Mouse (Mus musculus) testis, postnatal 14 days (tissue): ENCODE data around the gene Gpr108.

Experiments used
- DNase-seq: peaks from one replicate; pipeline ENCODE4 v3.0.0; 2021; ENCODE audit warnings: low spot score

The Gpr108 gene

GRCm38 (mm10) chr17:57245311-57245929, 2.8 kb downstream of the Gpr108 start:
- DNase-seq: no peak

GRCm38 (mm10) chr17:57243650-57244370, 4.4 kb downstream of the Gpr108 start:
- DNase-seq: no peak

GRCm38 (mm10) chr17:57237181-57237580, 11.1 kb downstream of the Gpr108 start:
- DNase-seq: no peak

- no peak for DNase-seq
Observed at GRCm38 (mm10) chr17:57235803-57236202, 12.4 kb downstream of the Gpr108 start.

GRCm38 (mm10) chr17:57234254-57234928, 13.9 kb downstream of the Gpr108 start:
- no peak for DNase-seq

- no peak for DNase-seq
Observed at GRCm38 (mm10) chr17:57233038-57233437, 15.2 kb downstream of the Gpr108 start.

- no peak for DNase-seq
Observed at GRCm38 (mm10) chr17:57232200-57232599, 16.0 kb downstream of the Gpr108 start.

- no peak for DNase-seq
Observed at GRCm38 (mm10) chr17:57231321-57231771, 16.9 kb downstream of the Gpr108 start.

GRCm38 (mm10) chr17:57230728-57231125, 17.5 kb downstream of the Gpr108 start:
- DNase-seq: no peak

GRCm38 (mm10) chr17:57229851-57230727, 18.2 kb downstream of the Gpr108 start:
- no peak for DNase-seq

GRCm38 (mm10) chr17:57228873-57229272, 19.4 kb downstream of the Gpr108 start:
- DNase-seq: no peak

GRCm38 (mm10) chr17:57228014-57228413, 20.2 kb downstream of the Gpr108 start, which contains the start of gene C3:
TSS of gene C3 (minus strand) at chr17:57228136.
- no peak for DNase-seq

GRCm38 (mm10) chr17:57227468-57227867, 20.8 kb downstream of the Gpr108 start:
- DNase-seq: no peak

- no peak for DNase-seq
Observed at GRCm38 (mm10) chr17:57223313-57223712, 24.9 kb downstream of the Gpr108 start.

GRCm38 (mm10) chr17:57221911-57222310, 26.3 kb downstream of the Gpr108 start:
- no peak for DNase-seq

- DNase-seq: no peak
Observed at GRCm38 (mm10) chr17:57219884-57220207, 28.4 kb downstream of the Gpr108 start.

- no peak for DNase-seq
Observed at GRCm38 (mm10) chr17:57219167-57219883, 28.9 kb downstream of the Gpr108 start.

GRCm38 (mm10) chr17:57218335-57218900, 29.8 kb downstream of the Gpr108 start:
- DNase-seq: no peak

GRCm38 (mm10) chr17:57214676-57215387, 33.4 kb downstream of the Gpr108 start:
- DNase-seq: no peak

GRCm38 (mm10) chr17:57211501-57211900, 36.7 kb downstream of the Gpr108 start:
- DNase-seq: no peak
